Comparison of ENCODE assay signal across 1 mouse cellular context in the genomic region with DNA sequence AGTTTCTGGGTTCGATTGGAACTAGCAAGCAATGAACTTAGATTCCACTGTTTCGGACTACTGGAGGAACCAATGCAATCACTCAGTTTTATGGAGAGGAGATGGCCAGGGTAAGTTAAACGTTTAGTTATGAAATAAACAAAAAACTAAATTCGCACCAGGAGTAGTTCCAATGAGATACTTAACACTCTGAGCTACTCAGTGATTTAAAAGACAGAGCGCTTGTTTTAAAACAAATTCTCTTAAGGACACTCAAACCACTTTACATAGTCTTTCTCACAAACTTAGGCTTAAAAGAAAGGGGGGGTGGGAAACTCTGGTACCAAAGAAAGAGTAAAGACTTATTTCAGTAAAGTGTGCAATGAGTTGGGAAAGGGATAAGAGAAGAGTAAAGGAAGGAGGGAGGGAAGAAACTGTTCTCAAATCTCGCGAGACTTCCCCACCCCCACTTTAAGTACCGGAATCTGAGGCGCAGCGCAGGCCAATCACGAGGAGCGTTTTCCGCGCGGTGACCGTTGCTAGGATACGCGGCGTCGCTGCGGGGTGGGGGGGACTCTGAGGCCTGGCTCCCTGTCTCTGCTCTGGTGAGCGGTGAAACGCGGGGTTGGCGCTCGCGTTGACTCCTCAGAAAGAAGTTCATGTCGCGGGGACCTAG.
TF ChIP-seq lines count a peak whose summit lies in the region.

A gene (plus strand): TSS at position 520 of the 655 bp plus-strand sequence.

TF ChIP-seq in CH12.LX, 34 proteins besides CTCF, POLR2A, EP300 and RAD21 (continued from another document):
- TF ChIP-seq BHLHE40 (IDR thresholded peaks at IDR 0.05; ENCODE audit: low read depth, low read length) (no peak), MAX (IDR thresholded peaks at IDR 0.05; ENCODE audit: low read length) (no peak), UBTF (IDR thresholded peaks at IDR 0.05; ENCODE audit: low read depth, low read length) (no peak), ELF1 (IDR thresholded peaks at IDR 0.05; ENCODE audit: low read depth, low read length) (peak; percentile 82), PAX5 (IDR thresholded peaks at IDR 0.05; ENCODE audit: low read length) (no peak), ZMIZ1 (IDR thresholded peaks at IDR 0.05; ENCODE audit: low read depth, low read length) (peak; percentile 57; the same call in 1 of the 2 replicates), ZC3H11A (IDR thresholded peaks at IDR 0.05; ENCODE audit: low read depth, low read length) (no peak), ZNF384 (IDR thresholded peaks at IDR 0.05; ENCODE audit: low read depth, low read length) (no peak), IRF4 (IDR thresholded peaks at IDR 0.05; ENCODE audit: low read depth, low read length) (no peak), E2F4 (IDR thresholded peaks at IDR 0.05; ENCODE audit: insufficient replicate concordance, low read depth, low read length) (0 out of 2 replicates have a peak, but pooled peaks have one; percentile 67), ZKSCAN1 (IDR thresholded peaks at IDR 0.05; ENCODE audit: borderline replicate concordance, low read depth, low read length) (no peak), TCF12 (IDR thresholded peaks at IDR 0.05; ENCODE audit: low read depth, low read length) (peak; percentile 45), HCFC1 (IDR thresholded peaks at IDR 0.05; ENCODE audit: low read depth, low read length) (peak; percentile 75), NRF1 (IDR thresholded peaks at IDR 0.05; ENCODE audit: low read depth, low read length) (0 out of 2 replicates have a peak, but pooled peaks have one; percentile 56), POLR2AphosphoS2 (IDR thresholded peaks at IDR 0.05; ENCODE audit: low read depth, low read length) (peak; percentile 88), GABPA (IDR thresholded peaks at IDR 0.05; ENCODE audit: insufficient replicate concordance, low read depth, low read length) (no peak), MEF2A (IDR thresholded peaks at IDR 0.05; ENCODE audit: borderline replicate concordance, low read depth, low read length) (no peak), KAT2A (IDR thresholded peaks at IDR 0.05; ENCODE audit: insufficient replicate concordance, low read length) (peak; percentile 38; the same call in 1 of the 2 replicates)
TF ChIP-seq in CH12.LX: peak in this region for 15.
